Mouse (Mus musculus) embryonic facial prominence, embryonic 11.5 days (tissue): ENCODE measurements around the gene Pla2g12a. TPM values are rescaled to one million over a fixed set of nuclear protein-coding genes. Genes with fewer than 3 reads are reported as not detected.
A peak's percentile ranks its signal among the peaks of the same experiment; 100 is the strongest.

ENCODE experiments used
- ATAC-seq: fragments of 200-750 bp; cut with Nextera tagmentation; replicated peaks from 2 replicates; pipeline ENCODE4 v1.8.0; 2017; ENCODE audit warnings: low read depth; ENCODE audit not compliant: insufficient number of reproducible peaks, low FRiP score, low TSS enrichment
- DNase-seq: peaks from one replicate; pipeline ENCODE4 v3.0.0-alpha.2; 2015; ENCODE audit warnings: low spot score
- H3K27ac ChIP-seq: fragments of 300-500 bp; sonication (generic); replicated peaks from 2 replicates; pipeline ENCODE4 v1.5.1; 2014; ENCODE audit warnings: mild to moderate bottlenecking, low read depth, low read length, control low read depth
- H3K27me3 ChIP-seq: fragments of 300-500 bp; sonication (generic); 2 replicates; pipeline ENCODE4 v1.6.1; 2014; ENCODE audit warnings: mild to moderate bottlenecking, low read length, moderate library complexity, mixed read lengths; ENCODE audit not compliant: control insufficient read depth, insufficient read depth
- H3K36me3 ChIP-seq: fragments of 300-500 bp; sonication (generic); replicated peaks from 2 replicates; pipeline ENCODE4 v1.6.1; 2014; ENCODE audit warnings: low read depth, mild to moderate bottlenecking, low read length, moderate library complexity, mixed read lengths; ENCODE audit not compliant: control insufficient read depth, insufficient read depth
- H3K4me1 ChIP-seq: fragments of 300-500 bp; sonication (generic); 2 replicates; pipeline ENCODE4 v1.6.1; 2014; ENCODE audit warnings: low read length, mixed read lengths; ENCODE audit not compliant: control insufficient read depth, insufficient read depth
- H3K4me2 ChIP-seq: fragments of 300-500 bp; sonication (generic); 2 replicates; pipeline ENCODE4 v1.6.1; 2014; ENCODE audit warnings: low read depth, mild to moderate bottlenecking, control low read depth, low read length, moderate library complexity
- H3K4me3 ChIP-seq: fragments of 300-500 bp; sonication (generic); 2 replicates; pipeline ENCODE4 v1.5.1; 2014; ENCODE audit warnings: low read depth, low read length, control low read depth
- H3K9ac ChIP-seq: fragments of 300-500 bp; sonication (generic); replicated peaks from 2 replicates; pipeline ENCODE4 v1.6.1; 2014; ENCODE audit warnings: mild to moderate bottlenecking, control low read depth, low read length
- H3K9me3 ChIP-seq: fragments of 300-500 bp; sonication (generic); replicated peaks from 2 replicates; pipeline ENCODE4 v1.6.1; 2016; ENCODE audit warnings: mild to moderate bottlenecking, low read length, inconsistent platforms, mixed read lengths; ENCODE audit not compliant: control insufficient read depth
- WGBS: fragments of 180-500 bp; shearing (Covaris S2); extraction: QIAGEN DNeasy Blood & Tissue Kit; methylation state at CpG from one replicate; pipeline ENCODE4 v1.1.7; 2014; 5-methylcytosine and 5-hydroxymethylcytosine counted together
- polyA plus RNA-seq: library from polyadenylated mRNA; unstranded; fragments of >200 nt; fragmentation: Nextera tagmentation; extraction: Ambion mirVana; gene quantifications from 2 replicates; pipeline ENCODE4 v1.2.1, GENCODE M21; 2014

Pla2g12a gene
- polyA plus RNA-seq = 30.1 and 30.2 TPM in 2 replicates

DNA sequence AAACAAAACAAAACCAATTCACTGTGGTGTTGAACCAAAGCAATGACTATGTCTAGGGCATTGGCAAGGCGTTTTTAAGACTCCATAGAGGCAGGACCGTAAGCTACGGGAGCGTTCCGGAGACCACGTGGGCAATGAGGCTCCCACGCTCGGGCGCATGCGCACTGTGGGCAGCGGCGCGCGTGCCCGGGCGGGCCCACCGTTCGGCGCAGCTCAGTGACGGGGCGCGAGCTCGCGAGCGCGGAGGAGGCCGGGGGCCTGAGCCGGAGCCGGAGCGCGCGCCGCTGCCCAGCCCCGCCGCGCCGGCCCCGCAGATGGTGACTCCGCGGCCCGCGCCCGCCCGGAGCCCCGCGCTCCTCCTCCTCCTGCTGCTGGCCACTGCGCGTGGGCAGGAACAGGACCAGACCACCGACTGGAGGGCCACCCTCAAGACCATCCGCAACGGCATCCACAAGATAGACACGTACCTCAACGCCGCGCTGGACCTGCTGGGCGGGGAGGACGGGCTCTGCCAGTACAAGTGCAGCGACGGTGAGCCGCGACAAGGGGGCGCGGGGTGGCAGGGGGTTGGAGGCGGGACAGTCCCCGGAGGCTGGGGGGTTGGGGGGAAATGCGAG is at the start of gene Pla2g12a:
Gene Pla2g12a (plus strand): TSS at position 202 of the 617 bp plus-strand sequence.
- H3K9ac ChIP-seq = peak within 1 kb of the TSS; percentile 58
- H3K27ac ChIP-seq = 0 out of 2 replicates have a peak within 1 kb of the TSS, but pooled peaks have one; percentile 35
- H3K36me3 ChIP-seq = no peaks in the 10 kb centered on the region
- no peaks in the 10 kb centered on the region for H3K9me3 ChIP-seq
- peak within 1 kb of the TSS; percentile 67 for H3K4me3 ChIP-seq
- no peaks in the 10 kb centered on the region for H3K4me1 ChIP-seq
- no peaks in the 10 kb centered on the region for H3K27me3 ChIP-seq
- ATAC-seq (peak; percentile 92), DNase-seq (peak; percentile 94)
- peak within 1 kb of the TSS; percentile 77 for H3K4me2 ChIP-seq
- WGBS = under 1% methylated on average over 50 of the region's 66 CpGs

GRCm38 (mm10) chr3:129830626-129831025 is 47.8 kb upstream of the Pla2g12a start:
- WGBS = under 1% methylated on average over 41 of the region's 45 CpGs
- peak overlapping the region; percentile 93 for H3K4me3 ChIP-seq
- 0 out of 2 replicates have a peak, but pooled peaks cover 4% of the 10 kb centered on the region for H3K4me1 ChIP-seq
- no peak for ATAC-seq
- H3K4me2 ChIP-seq = peak overlapping the region; percentile 52
- no peaks in the 10 kb centered on the region for H3K9me3 ChIP-seq
- DNase-seq = peak; percentile 11
- peak overlapping the region; percentile 88 for H3K9ac ChIP-seq
- peak overlapping the region; percentile 79 for H3K27ac ChIP-seq
- no peaks in the 10 kb centered on the region; the same call in 1 of the 2 replicates for H3K36me3 ChIP-seq
- H3K27me3 ChIP-seq = no peaks in the 10 kb centered on the region

DNA sequence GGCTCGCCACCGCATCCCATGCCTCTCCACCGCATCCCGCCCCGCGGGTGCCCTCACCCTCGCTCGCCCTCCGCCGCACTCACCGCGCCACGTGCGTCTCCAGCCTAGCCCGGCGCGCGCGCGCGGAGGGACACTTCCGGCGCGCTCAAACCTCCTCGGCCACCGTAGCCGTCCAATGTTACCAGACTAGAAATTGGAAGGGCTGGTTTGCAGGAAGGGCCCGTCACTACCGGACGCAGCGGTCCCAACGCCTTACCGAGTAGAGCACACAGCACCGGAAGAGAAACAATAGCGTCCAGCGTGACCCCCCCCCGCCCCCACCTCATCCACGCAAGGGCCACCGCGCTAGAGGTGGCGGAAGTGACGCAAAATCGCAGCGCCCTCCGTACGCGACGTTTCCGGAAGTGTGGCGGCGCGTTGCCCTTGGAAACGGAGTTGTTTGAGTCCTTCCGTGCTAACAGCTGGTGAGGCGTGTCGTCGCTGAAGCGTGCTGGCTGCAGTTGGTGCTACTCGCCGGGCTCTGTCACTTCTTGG is 47.3 kb upstream of the Pla2g12a start, which contains the start of gene Gar1:
Gene Gar1 (minus strand): TSS at position 362 of the 534 bp plus-strand sequence.
- Histone ChIP-seq H3K4me2 (peak within 1 kb of the TSS; percentile 66), H3K27me3 (no peaks in the 10 kb centered on the region), H3K4me1 (0 out of 2 replicates have a peak, but pooled peaks cover 4% of the 10 kb centered on the region), H3K9ac (peak within 1 kb of the TSS; percentile 88), H3K27ac (peak within 1 kb of the TSS; percentile 79), H3K4me3 (peak within 1 kb of the TSS; percentile 93), H3K9me3 (no peaks in the 10 kb centered on the region), H3K36me3 (no peaks in the 10 kb centered on the region; the same call in 1 of the 2 replicates)
- peak; percentile 90 for ATAC-seq
- WGBS = under 1% methylated on average over 60 of the region's 60 CpGs
- DNase-seq = peak; percentile 98

DNA sequence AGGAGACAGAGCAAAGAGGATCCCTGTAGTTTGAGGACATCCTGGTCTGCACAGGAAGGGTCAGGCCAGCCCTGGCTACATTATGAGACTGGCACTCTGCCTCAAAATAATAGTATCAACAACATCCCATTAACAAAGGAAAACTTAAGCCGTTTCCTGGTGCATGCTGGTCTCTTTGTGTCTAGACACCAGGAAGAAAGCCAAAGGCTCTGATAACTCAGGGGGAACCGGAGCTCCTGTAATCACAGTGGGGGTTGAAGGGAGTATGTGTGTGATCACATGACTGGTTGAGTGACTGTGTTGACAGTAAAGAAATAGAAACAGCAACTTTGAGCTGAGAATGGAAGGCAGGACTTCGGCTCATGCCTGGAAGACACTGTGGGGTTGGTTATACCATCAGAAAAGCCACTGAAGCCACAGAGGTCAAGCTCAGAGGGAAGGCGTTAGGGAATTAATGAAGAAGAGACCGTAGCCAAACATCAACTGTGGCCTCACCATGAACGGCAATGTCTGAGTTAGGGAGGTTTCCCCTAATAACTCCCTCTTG is 42.9 kb upstream of the Pla2g12a start, which contains the start of gene Cfi:
Gene Cfi (plus strand): TSS at position 497 of the 547 bp plus-strand sequence.
- ATAC-seq = no peak
- no peak within 1 kb of the TSS for H3K4me2 ChIP-seq
- no peak within 1 kb of the TSS for H3K27ac ChIP-seq
- no peaks in the 10 kb centered on the region for H3K36me3 ChIP-seq
- H3K9ac ChIP-seq = no peak within 1 kb of the TSS
- H3K4me3 ChIP-seq = no peak within 1 kb of the TSS
- DNase-seq = no peak
- no peaks in the 10 kb centered on the region for H3K9me3 ChIP-seq
- 68% methylated on average over 6 of the region's 6 CpGs for WGBS
- H3K4me1 ChIP-seq = no peaks in the 10 kb centered on the region
- no peaks in the 10 kb centered on the region for H3K27me3 ChIP-seq

GRCm38 (mm10) chr3:129836051-129836697 is 42.2 kb upstream of the Pla2g12a start:
- Histone ChIP-seq H3K4me2 (no peak overlapping the region), H3K27me3 (no peaks in the 10 kb centered on the region), H3K36me3 (no peaks in the 10 kb centered on the region), H3K4me3 (no peak overlapping the region), H3K4me1 (no peaks in the 10 kb centered on the region), H3K27ac (no peak overlapping the region), H3K9ac (no peak overlapping the region), H3K9me3 (no peaks in the 10 kb centered on the region)
- WGBS = 17% methylated on average over 11 of the region's 11 CpGs
- ATAC-seq = no peak
- peak; percentile 61 for DNase-seq

GRCm38 (mm10) chr3:129836965-129837364 is 41.4 kb upstream of the Pla2g12a start:
- no peaks in the 10 kb centered on the region for H3K27me3 ChIP-seq
- WGBS = 88% methylated on average over 6 of the region's 6 CpGs

GRCm38 (mm10) chr3:129838017-129838416 is 40.4 kb upstream of the Pla2g12a start:
- WGBS = 49% methylated on average over 7 of the region's 7 CpGs
- ATAC-seq = no peak

More at GRCm38 (mm10) chr3:129836965-129837364, 41.4 kb upstream of the Pla2g12a start:
- no peaks in the 10 kb centered on the region for H3K9me3 ChIP-seq
- no peaks in the 10 kb centered on the region for H3K4me1 ChIP-seq
- no peak overlapping the region for H3K4me3 ChIP-seq
- no peak for ATAC-seq
- H3K27ac ChIP-seq = no peak overlapping the region
- no peak overlapping the region for H3K9ac ChIP-seq
- DNase-seq = no peak
- no peak overlapping the region for H3K4me2 ChIP-seq
- no peaks in the 10 kb centered on the region for H3K36me3 ChIP-seq

More at GRCm38 (mm10) chr3:129838017-129838416, 40.4 kb upstream of the Pla2g12a start:
- H3K9me3 ChIP-seq = no peaks in the 10 kb centered on the region
- H3K27ac ChIP-seq = no peak overlapping the region
- DNase-seq = no peak
- no peak overlapping the region for H3K9ac ChIP-seq
- H3K4me2 ChIP-seq = no peak overlapping the region
- H3K4me3 ChIP-seq = no peak overlapping the region
- no peaks in the 10 kb centered on the region for H3K4me1 ChIP-seq
- H3K36me3 ChIP-seq = no peaks in the 10 kb centered on the region
- no peaks in the 10 kb centered on the region for H3K27me3 ChIP-seq
